Mouse (Mus musculus) liver, postnatal 0 days (tissue): ENCODE results near the gene Scube3.

Experiments used
- CTCF ChIP-seq: sonication (generic); IDR thresholded peaks from 2 replicates; pipeline ENCODE4 v1.5.1; 2016; ENCODE audit warnings: antibody characterized with exemption, low read depth
- EP300 ChIP-seq: IDR thresholded peaks from 2 replicates; pipeline ENCODE4 v1.6.1; 2016; ENCODE audit warnings: antibody characterized with exemption, low read depth, mild to moderate bottlenecking

DNA sequence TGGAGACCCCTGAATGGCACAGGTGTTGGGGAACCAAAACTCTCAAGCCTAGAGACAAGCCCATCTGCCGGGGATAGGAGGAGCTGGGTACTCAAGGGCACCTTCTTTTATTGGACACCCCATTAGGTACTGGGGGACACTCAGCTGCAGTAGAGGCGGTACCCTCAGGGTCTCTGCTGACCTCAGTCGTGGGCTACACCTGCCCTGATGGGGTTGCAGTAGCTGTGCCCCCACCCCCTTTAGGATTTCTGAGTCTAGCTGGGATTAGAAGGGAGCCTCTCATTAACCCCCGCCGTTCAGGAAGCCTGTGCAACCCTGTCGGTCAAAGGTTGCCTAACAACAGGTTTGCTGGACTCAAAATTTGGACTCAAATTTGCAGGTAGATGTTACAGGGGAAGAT lies 2.3 kb downstream of the Scube3 start:
- TF ChIP-seq CTCF (no peak), EP300 (no peak)
